Mouse (Mus musculus): ENCODE results near the gene 2310011J03Rik. TPM values are rescaled to one million over a fixed set of nuclear protein-coding genes. Genes with fewer than 3 reads are reported as not detected.
A peak's percentile ranks its signal among the peaks of the same experiment; 100 is the strongest.

Gene 2310011J03Rik
- 48.1 and 50.5 TPM in 2 replicates for polyA plus RNA-seq (2016; fragmentation: Nextera tagmentation; extraction: Ambion mirVana)

DNA sequence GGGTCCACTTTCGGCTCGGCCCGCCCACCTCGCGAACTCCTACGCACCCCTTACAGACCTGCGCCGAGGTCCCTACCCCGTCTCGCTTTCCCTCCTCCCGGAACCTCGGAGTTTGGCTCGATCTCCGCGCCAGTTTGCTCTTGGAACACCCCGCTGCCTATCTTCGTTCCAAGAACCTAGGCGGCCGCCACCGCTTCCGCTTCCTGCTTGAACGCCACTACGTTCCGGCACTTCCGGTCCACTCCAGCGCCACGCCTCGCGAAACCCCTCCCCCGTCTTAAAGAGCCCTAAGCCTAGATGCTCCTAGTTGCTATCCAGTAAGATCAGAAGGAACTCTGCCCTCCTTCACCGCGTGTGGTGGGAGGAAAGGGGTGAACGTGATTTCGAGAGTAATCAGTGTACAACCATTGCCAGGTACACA, at the start of gene 2310011J03Rik:
Gene 2310011J03Rik (minus strand): TSS at position 198 of the 421 bp plus-strand sequence.
- H3K9me3 ChIP-seq: no peaks in the 10 kb centered on the region
- H3K4me3 ChIP-seq (replicated peaks): peak within 1 kb of the TSS; percentile 81
- peak within 1 kb of the TSS; percentile 97 for H3K4me2 ChIP-seq
- peaks cover 20% of the 10 kb centered on the region for H3K36me3 ChIP-seq
- peak; percentile 15; the same call in 1 of the 2 replicates for ATAC-seq (ENCODE audit: insufficient number of reproducible peaks, insufficient read depth, low FRiP score, low TSS enrichment, low read depth)
- peaks cover 38% of the 10 kb centered on the region for H3K4me1 ChIP-seq (replicated peaks)
- peak within 1 kb of the TSS; percentile 78 for H3K9ac ChIP-seq (replicated peaks)
- peaks cover 37% of the 10 kb centered on the region for H3K27me3 ChIP-seq
- under 1% methylated on average over 34 of the region's 34 CpGs for WGBS
- H3K27ac ChIP-seq: peak within 1 kb of the TSS; percentile 41; the same call in 1 of the 2 replicates

DNA sequence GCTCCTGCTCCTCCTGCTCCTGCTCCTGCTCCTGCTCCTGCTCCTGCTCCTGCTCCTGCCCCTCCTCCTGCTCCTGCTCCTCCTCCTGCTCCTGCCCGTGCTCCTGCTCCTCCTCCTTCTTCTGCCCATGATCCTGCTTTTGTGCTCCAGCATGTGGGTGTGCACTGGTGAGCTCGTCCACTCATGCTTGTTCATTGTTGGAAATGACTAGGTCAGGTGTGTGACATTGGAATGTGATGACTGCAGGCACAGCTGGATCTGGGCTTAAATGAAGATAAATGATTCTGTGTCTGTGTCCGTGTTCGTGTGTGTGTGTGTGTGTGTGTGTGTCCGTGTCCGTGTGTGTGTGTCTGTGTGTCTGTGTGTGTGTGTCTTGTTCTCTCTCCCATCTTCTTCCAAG, 48.1 kb upstream of the 2310011J03Rik start:
- no peak for ATAC-seq (ENCODE audit: insufficient number of reproducible peaks, insufficient read depth, low FRiP score, low TSS enrichment, low read depth)
- no peaks in the 10 kb centered on the region for H3K9me3 ChIP-seq
- no peak overlapping the region for H3K4me2 ChIP-seq
- H3K27ac ChIP-seq: no peak overlapping the region
- H3K36me3 ChIP-seq: no peaks in the 10 kb centered on the region
- no peak overlapping the region for H3K4me3 ChIP-seq (replicated peaks)
- peaks cover 16% of the 10 kb centered on the region for H3K27me3 ChIP-seq
- H3K4me1 ChIP-seq (replicated peaks): peaks cover 8% of the 10 kb centered on the region; the same call in 1 of the 2 replicates
- WGBS: 83% methylated on average over 6 of the region's 6 CpGs
- H3K9ac ChIP-seq (replicated peaks): no peak overlapping the region

DNA sequence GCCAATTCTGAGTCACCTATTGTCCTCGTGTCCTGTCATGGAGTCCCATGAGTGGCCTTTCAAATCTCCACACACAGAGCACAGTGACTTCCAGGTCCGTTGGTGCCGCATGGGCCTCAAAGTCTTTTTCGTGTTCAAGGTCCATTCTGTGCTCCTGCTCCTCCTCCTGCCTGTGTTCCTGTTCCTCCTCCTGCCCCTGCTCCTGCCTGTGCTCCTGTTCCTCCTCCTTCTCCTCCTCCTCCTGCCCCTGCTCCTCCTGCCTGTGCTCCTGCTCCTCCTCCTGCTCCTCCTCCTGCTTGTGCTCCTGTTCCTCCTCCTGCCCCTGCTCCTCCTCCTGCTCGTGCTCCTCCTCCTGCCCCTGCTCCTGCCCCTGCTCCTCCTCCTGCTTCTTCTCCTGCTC, 47.6 kb upstream of the 2310011J03Rik start:
- H3K9ac ChIP-seq (replicated peaks): no peak overlapping the region
- H3K27me3 ChIP-seq: peaks cover 18% of the 10 kb centered on the region
- ATAC-seq (ENCODE audit: insufficient number of reproducible peaks, insufficient read depth, low FRiP score, low TSS enrichment, low read depth): no peak
- no peaks in the 10 kb centered on the region for H3K9me3 ChIP-seq
- H3K27ac ChIP-seq: no peak overlapping the region
- H3K4me2 ChIP-seq: no peak overlapping the region
- peaks cover 8% of the 10 kb centered on the region; the same call in 1 of the 2 replicates for H3K4me1 ChIP-seq (replicated peaks)
- H3K36me3 ChIP-seq: no peaks in the 10 kb centered on the region
- WGBS: 70% methylated on average over 5 of the region's 5 CpGs
- H3K4me3 ChIP-seq (replicated peaks): no peak overlapping the region

DNA sequence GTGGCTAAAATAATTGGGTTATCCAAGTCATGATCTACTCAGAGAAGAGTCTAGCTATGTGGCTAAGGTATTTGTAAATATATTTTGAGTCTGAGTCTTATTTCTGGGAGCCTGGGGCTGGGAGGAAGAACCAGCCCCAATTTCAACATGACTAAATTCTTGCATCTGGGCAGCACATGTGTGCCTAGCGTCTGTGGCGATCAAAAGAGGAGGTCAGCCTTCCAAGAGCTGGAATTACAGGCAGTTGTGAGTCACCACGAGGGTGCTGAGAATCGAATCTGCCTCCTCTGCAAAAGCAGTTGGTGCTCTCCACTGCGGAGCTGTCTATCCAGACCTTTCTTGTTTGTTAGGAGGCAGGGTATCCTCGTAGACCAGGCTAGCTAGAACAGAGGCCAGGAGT, 45.4 kb upstream of the 2310011J03Rik start:
- no peaks in the 10 kb centered on the region for H3K4me1 ChIP-seq (replicated peaks)
- H3K4me2 ChIP-seq: no peak overlapping the region
- ATAC-seq (ENCODE audit: insufficient number of reproducible peaks, insufficient read depth, low FRiP score, low TSS enrichment, low read depth): no peak
- 50% methylated on average over 6 of the region's 6 CpGs for WGBS
- H3K9me3 ChIP-seq: 0 out of 2 replicates have a peak, but pooled peaks cover 6% of the 10 kb centered on the region
- no peak overlapping the region for H3K27ac ChIP-seq
- H3K27me3 ChIP-seq: peaks cover 30% of the 10 kb centered on the region
- H3K36me3 ChIP-seq: no peaks in the 10 kb centered on the region
- no peak overlapping the region for H3K9ac ChIP-seq (replicated peaks)
- no peak overlapping the region for H3K4me3 ChIP-seq (replicated peaks)

DNA sequence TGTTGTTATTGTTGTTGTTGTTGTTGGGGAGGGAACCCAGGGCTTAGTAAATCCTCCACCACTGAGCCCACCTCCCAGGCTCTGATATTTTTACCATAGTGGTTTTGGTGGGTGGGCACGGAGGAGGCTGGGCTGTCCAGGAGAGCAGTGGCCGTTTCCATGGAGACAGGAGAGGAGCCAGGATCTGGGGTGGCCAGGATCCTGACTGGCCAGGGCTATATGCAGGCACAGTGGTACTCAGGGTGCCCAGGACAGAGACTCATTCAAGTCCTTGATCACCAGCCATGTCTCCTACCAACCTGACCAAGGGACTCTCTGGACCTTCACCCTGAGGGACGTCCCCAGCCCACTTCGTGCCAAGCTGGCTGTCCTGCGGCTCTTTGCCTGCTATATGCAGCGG, 43.4 kb upstream of the 2310011J03Rik start:
- no peak overlapping the region for H3K4me2 ChIP-seq
- 31% methylated on average over 6 of the region's 6 CpGs for WGBS
- no peak overlapping the region for H3K27ac ChIP-seq

DNA sequence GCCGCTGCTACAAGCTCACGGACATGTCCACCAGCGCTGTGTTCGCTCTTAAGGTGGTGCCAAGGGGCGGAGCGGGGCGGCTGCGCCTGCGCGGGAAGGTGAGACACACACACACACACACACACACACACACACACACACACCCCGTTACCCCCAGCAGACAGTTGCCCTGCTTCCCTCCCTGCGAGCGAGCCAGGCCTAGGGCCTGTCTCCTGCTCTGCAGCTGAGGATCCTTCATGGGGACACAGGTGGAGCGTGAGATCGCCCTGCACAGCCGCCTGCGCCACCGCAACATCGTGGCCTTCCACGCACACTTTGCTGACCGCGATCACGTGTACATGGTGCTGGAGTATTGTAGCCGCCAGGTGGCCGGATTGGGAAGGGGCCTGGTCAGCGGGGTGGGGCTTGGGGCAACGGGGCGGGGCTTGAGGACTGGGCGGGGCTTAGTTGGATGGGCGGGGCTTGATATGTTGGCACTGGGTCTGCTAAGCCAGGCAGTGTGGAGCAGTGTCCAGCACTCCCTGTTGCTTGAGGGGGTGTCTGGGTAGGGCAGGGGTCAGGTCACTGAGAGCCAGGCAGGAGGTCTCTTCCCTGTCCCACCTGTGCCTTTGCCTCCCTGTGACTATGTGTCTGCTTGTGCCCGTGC, 37.8 kb upstream of the 2310011J03Rik start:
- 7% methylated on average over 28 of the region's 31 CpGs for WGBS
- H3K4me1 ChIP-seq (replicated peaks): peaks cover 22% of the 10 kb centered on the region
- 0 out of 2 replicates have a peak, but pooled peaks cover 6% of the 10 kb centered on the region for H3K9me3 ChIP-seq
- no peaks in the 10 kb centered on the region for H3K36me3 ChIP-seq
- 0 out of 2 replicates have a peak, but pooled peaks have one; percentile 13 for ATAC-seq (ENCODE audit: insufficient number of reproducible peaks, insufficient read depth, low FRiP score, low TSS enrichment, low read depth)
- peak overlapping the region; percentile 53 for H3K4me2 ChIP-seq
- H3K9ac ChIP-seq (replicated peaks): no peak overlapping the region; the same call in 1 of the 2 replicates
- H3K4me3 ChIP-seq (replicated peaks): peak overlapping the region; percentile 32
- no peak overlapping the region for H3K27ac ChIP-seq
- peaks cover 90% of the 10 kb centered on the region for H3K27me3 ChIP-seq

More for the DNA sequence above, 43.4 kb upstream of the 2310011J03Rik start:
- H3K4me1 ChIP-seq (replicated peaks): no peaks in the 10 kb centered on the region
- H3K9me3 ChIP-seq: 0 out of 2 replicates have a peak, but pooled peaks cover 6% of the 10 kb centered on the region
- peaks cover 50% of the 10 kb centered on the region for H3K27me3 ChIP-seq
- no peak overlapping the region for H3K9ac ChIP-seq (replicated peaks)
- no peak overlapping the region for H3K4me3 ChIP-seq (replicated peaks)
- no peaks in the 10 kb centered on the region for H3K36me3 ChIP-seq
- ATAC-seq (ENCODE audit: insufficient number of reproducible peaks, insufficient read depth, low FRiP score, low TSS enrichment, low read depth): no peak

DNA sequence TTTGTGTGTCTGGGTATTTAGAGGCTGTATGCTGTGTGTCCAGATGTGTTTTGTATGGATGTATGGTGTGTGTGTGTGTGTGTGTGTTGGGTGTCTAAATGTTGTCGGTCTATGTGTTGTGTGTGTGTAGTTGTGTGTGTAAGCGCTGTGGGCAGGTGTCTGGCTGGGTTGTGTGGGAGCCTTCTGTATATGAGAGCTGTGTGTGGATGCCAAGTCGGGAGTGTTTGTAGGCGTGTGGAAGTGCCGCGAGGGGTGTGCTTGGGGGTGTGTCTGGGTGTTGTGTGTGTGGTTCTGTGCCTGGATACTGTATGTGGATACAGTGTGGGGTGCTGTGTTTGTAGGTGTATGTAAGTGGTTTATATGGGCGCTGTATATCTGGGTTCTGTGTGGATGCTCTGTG, 37.0 kb upstream of the 2310011J03Rik start:
- no peak overlapping the region for H3K9ac ChIP-seq (replicated peaks)
- H3K4me2 ChIP-seq: peak overlapping the region; percentile 78
- H3K9me3 ChIP-seq: 0 out of 2 replicates have a peak, but pooled peaks cover 4% of the 10 kb centered on the region
- no peak overlapping the region for H3K27ac ChIP-seq
- H3K4me3 ChIP-seq (replicated peaks): peak overlapping the region; percentile 46
- no peak for ATAC-seq (ENCODE audit: insufficient number of reproducible peaks, insufficient read depth, low FRiP score, low TSS enrichment, low read depth)
- peaks cover 22% of the 10 kb centered on the region for H3K4me1 ChIP-seq (replicated peaks)
- no peaks in the 10 kb centered on the region for H3K36me3 ChIP-seq
- peaks cover 90% of the 10 kb centered on the region for H3K27me3 ChIP-seq
- WGBS: 37% methylated on average over 7 of the region's 7 CpGs

DNA sequence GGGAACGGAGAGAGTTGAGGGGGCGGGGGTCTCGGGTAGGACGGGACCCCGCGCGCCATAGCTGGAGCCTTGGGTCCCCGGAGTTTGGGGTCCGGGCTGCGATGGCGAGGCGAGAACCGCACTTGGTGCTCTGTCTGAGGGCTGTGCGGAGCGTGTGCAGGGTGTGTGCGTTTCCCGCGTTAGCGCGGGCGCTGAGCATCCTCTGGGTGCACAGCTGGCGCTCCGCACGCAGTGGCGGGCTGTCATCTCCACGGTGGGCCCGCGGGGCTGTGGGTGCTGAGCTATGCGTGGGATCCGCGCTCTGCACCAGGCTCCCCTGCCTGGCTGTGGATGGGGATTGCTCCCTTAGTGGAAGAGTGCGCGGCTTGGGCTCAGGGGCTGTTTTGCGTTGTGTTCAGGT, 36.4 kb upstream of the 2310011J03Rik start:
- no peak for ATAC-seq (ENCODE audit: insufficient number of reproducible peaks, insufficient read depth, low FRiP score, low TSS enrichment, low read depth)
- 3% methylated on average over 34 of the region's 34 CpGs for WGBS
- no peak overlapping the region for H3K27ac ChIP-seq

DNA sequence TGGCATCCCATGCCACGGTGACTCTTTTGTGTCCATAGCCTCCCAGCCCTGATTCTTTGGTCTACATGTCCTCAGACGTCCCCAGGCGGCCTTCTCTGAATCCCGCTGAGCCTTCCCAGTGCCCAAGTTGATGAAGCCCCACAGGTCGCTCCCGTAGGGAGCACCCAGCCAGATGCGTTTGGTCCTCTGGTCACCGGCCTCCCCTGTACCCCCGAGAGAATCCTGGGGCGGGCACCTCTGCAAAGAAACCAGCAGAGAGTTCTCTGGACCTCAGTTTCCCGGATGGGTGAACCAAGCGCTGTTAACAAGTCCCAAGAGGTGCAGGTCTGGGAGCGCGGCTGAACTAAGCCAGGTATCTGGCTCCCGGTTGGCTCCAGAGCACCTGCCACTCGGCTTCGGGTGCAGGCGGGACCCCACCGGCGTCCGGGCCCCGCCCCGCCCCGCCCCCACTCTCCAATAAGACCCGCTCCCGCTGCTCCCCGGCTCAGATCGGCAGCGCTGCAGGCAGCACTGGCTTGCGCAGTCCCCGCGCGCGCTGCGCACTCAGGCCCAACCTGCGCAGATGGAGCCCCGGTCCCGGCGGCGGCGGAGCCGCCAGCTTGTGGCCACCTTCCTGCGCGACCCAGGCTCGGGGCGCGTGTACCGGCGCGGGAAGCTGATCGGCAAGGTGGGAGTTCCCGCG, 35.8 kb upstream of the 2310011J03Rik start, which contains the start of gene Plk5:
Gene Plk5 (plus strand): TSS at position 459 of the 682 bp plus-strand sequence.
- Histone ChIP-seq H3K9me3 (no peaks in the 10 kb centered on the region), H3K4me3 (replicated peaks) (peak within 1 kb of the TSS; percentile 46), H3K27me3 (peaks cover 100% of the 10 kb centered on the region), H3K4me1 (replicated peaks) (peaks cover 22% of the 10 kb centered on the region), H3K9ac (replicated peaks) (peak within 1 kb of the TSS; percentile 50), H3K4me2 (peak within 1 kb of the TSS; percentile 78), H3K27ac (no peak within 1 kb of the TSS), H3K36me3 (no peaks in the 10 kb centered on the region)
- ATAC-seq (ENCODE audit: insufficient number of reproducible peaks, insufficient read depth, low FRiP score, low TSS enrichment, low read depth): no peak
- WGBS: 2% methylated on average over 53 of the region's 53 CpGs

More for the DNA sequence above, 36.4 kb upstream of the 2310011J03Rik start:
- Histone ChIP-seq H3K9ac (replicated peaks) (peak overlapping the region; percentile 50), H3K9me3 (no peaks in the 10 kb centered on the region), H3K4me1 (replicated peaks) (peaks cover 22% of the 10 kb centered on the region), H3K36me3 (no peaks in the 10 kb centered on the region), H3K4me3 (replicated peaks) (peak overlapping the region; percentile 46), H3K27me3 (peaks cover 95% of the 10 kb centered on the region), H3K4me2 (peak overlapping the region; percentile 78)

DNA sequence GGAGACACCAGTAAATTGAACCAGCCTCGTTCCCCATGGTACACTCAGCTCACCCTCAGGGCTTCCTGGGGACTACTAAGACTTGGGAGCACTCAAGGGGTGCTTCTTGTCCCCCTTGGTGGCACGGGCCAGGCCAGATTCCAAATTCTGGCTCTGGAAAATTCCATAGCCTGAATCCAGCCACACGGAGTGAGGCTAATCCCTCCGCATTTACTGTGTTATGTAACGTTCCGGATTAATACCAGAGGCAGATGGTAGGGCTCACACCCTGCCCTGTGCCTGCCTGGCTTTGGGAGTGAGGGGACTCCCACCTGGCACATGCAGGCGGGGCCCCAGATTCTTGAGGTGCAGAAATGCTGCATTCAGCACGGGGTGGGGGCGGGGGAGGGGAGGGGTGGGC, 35.1 kb upstream of the 2310011J03Rik start:
- Histone ChIP-seq H3K4me3 (replicated peaks) (no peak overlapping the region), H3K4me2 (no peak overlapping the region), H3K36me3 (no peaks in the 10 kb centered on the region), H3K4me1 (replicated peaks) (peaks cover 22% of the 10 kb centered on the region), H3K27ac (no peak overlapping the region), H3K9me3 (no peaks in the 10 kb centered on the region), H3K9ac (replicated peaks) (no peak overlapping the region), H3K27me3 (peaks cover 100% of the 10 kb centered on the region)
- ATAC-seq (ENCODE audit: insufficient number of reproducible peaks, insufficient read depth, low FRiP score, low TSS enrichment, low read depth): no peak
- 10% methylated on average over 9 of the region's 9 CpGs for WGBS

DNA sequence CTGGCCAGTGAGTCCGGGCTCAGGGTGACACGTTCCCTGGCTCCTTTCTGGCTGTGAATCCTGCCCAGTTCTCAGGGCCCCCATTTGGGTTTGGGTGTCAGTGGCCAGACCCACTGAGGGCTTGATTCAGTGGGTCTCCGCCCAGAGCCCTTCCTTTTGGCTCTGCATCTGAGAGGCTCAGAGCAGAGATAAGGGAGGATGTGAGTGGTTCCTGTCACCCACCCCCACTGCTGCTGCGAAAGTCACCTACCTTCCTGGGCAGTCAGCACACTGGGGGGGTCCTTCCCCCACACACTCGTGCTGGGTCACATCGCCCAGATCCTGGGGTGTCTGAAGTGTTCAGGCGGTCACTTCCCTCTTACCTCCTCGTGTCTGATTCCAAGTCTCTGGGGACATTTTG, 32.4 kb upstream of the 2310011J03Rik start:
- Histone ChIP-seq H3K4me3 (replicated peaks) (no peak overlapping the region), H3K36me3 (no peaks in the 10 kb centered on the region), H3K9ac (replicated peaks) (no peak overlapping the region), H3K27me3 (peaks cover 100% of the 10 kb centered on the region), H3K4me1 (replicated peaks) (peaks cover 34% of the 10 kb centered on the region), H3K9me3 (no peaks in the 10 kb centered on the region), H3K4me2 (no peak overlapping the region), H3K27ac (no peak overlapping the region)
- no peak for ATAC-seq (ENCODE audit: insufficient number of reproducible peaks, insufficient read depth, low FRiP score, low TSS enrichment, low read depth)
- WGBS: 64% methylated on average over 8 of the region's 8 CpGs

Data from limb, embryonic 12.5 days (tissue).